Mouse (Mus musculus) cerebellum, adult 2 months (tissue): Measurements from ENCODE around the gene Ms4a4c.

ENCODE experiments used
- CTCF ChIP-seq: fragments of 200-500 bp; IDR thresholded peaks from 2 replicates; pipeline ENCODE4 v1.5.1; 2011; ENCODE audit warnings: low read depth, mild to moderate bottlenecking, control low read depth, low read length, moderate library complexity, borderline replicate concordance; ENCODE audit not compliant: insufficient read depth
- POLR2A ChIP-seq: fragments of 200-500 bp; IDR thresholded peaks from 2 replicates; pipeline ENCODE4 v1.6.1; 2011; ENCODE audit warnings: low read length, control low read depth, borderline replicate concordance; ENCODE audit not compliant: insufficient read depth

GRCm38 (mm10) chr19:11443964-11444363 is 39.4 kb downstream of the Ms4a4c start:
- TF ChIP-seq CTCF (no peak), POLR2A (no peak)
